Mouse (Mus musculus) embryonic facial prominence, embryonic 15.5 days (tissue): ENCODE measurements around the gene Ctsd. TPM values are rescaled to one million over a fixed set of nuclear protein-coding genes. Genes with fewer than 3 reads are reported as not detected.

Experiments
- ATAC-seq: fragments of 200-750 bp; cut with Nextera tagmentation; 2 replicates; pipeline ENCODE4 v1.8.0; 2017; ENCODE audit warnings: low read depth, moderate TSS enrichment; ENCODE audit not compliant: insufficient number of reproducible peaks, low FRiP score, low TSS enrichment
- H3K27ac ChIP-seq: fragments of 300-500 bp; sonication (generic); replicated peaks from 2 replicates; pipeline ENCODE4 v1.5.1; 2015; ENCODE audit warnings: mild to moderate bottlenecking, inconsistent platforms
- H3K27me3 ChIP-seq: fragments of 300-500 bp; sonication (generic); 2 replicates; pipeline ENCODE4 v1.6.1; 2015; ENCODE audit warnings: inconsistent platforms
- H3K36me3 ChIP-seq: fragments of 300-500 bp; sonication (generic); 2 replicates; pipeline ENCODE4 v1.6.1; 2015; ENCODE audit warnings: mild to moderate bottlenecking, inconsistent platforms
- H3K4me1 ChIP-seq: fragments of 300-500 bp; sonication (generic); 2 replicates; pipeline ENCODE4 v1.6.1; 2015; ENCODE audit warnings: inconsistent platforms
- H3K4me2 ChIP-seq: fragments of 300-500 bp; sonication (generic); replicated peaks from 2 replicates; pipeline ENCODE4 v1.6.1; 2015; ENCODE audit warnings: mild to moderate bottlenecking, inconsistent platforms
- H3K4me3 ChIP-seq: fragments of 300-500 bp; sonication (generic); replicated peaks from 2 replicates; pipeline ENCODE4 v1.5.1; 2015; ENCODE audit warnings: mild to moderate bottlenecking, inconsistent platforms
- H3K9ac ChIP-seq: fragments of 300-500 bp; sonication (generic); 2 replicates; pipeline ENCODE4 v1.6.1; 2015; ENCODE audit warnings: inconsistent platforms
- H3K9me3 ChIP-seq: fragments of 300-500 bp; sonication (generic); replicated peaks from 2 replicates; pipeline ENCODE4 v1.6.1; 2016; ENCODE audit warnings: inconsistent platforms
- WGBS: fragments of 180-500 bp; shearing (Covaris S2); methylation state at CpG from one replicate; pipeline ENCODE4 v1.1.7; 2015; 5-methylcytosine and 5-hydroxymethylcytosine counted together
- polyA plus RNA-seq: library from polyadenylated mRNA; unstranded; fragments of >200 nt; fragmentation: Nextera tagmentation; extraction: Ambion mirVana; gene quantifications from 2 replicates; pipeline ENCODE4 v1.2.1, GENCODE M21; 2015

Ctsd gene
- polyA plus RNA-seq, 1 experiment from 2014 or later: 387 TPM

- Histone ChIP-seq H3K4me1 (peaks cover 26% of the 10 kb centered on the region), H3K36me3 (peaks cover 39% of the 10 kb centered on the region), H3K27ac (peak overlapping the region; percentile 83), H3K27me3 (no peaks in the 10 kb centered on the region), H3K9ac (peak overlapping the region; percentile 73), H3K4me2 (peak overlapping the region; percentile 84), H3K4me3 (peak overlapping the region; percentile 87), H3K9me3 (no peaks in the 10 kb centered on the region)
- 46% methylated on average over 6 of the region's 6 CpGs for WGBS
- ATAC-seq: no peak
These were observed 1.1 kb downstream of the Ctsd start for GRCm38 (mm10) chr7:142386621-142387201.

DNA sequence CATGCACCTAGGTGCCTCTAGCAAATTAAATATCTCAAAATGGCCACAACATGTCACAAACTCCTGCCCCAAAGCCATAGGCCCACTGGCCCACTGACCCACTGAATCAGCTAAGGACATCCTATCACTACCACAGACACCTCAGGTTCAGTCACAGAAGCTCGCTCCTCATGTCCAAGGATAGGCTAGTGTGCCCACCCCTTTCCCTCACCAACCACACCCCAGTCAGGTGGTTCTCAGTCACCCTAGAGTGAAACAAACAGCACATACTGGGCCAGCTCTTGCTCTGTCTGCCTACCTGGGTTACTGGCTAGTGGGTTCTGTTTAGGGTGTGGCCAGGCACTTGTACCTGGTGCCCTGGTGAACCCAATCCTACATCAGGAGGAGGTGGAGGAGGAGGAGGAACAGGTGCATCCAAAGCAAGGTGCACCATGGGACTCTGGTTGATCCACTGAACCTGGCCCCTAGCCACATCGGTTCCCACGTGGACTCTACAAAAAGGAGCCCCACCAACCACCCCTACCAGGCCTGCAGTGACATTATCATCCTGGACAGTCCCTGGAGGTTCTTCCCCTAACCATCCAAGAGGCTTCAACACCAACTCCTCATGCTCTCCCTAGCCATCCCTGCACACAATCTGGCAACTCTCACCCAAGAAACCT lies 2.0 kb downstream of the Ctsd start:
- no peak for ATAC-seq
- Histone ChIP-seq H3K9ac (no peak overlapping the region), H3K4me2 (peak overlapping the region; percentile 84), H3K27ac (no peak overlapping the region), H3K27me3 (no peaks in the 10 kb centered on the region), H3K9me3 (no peaks in the 10 kb centered on the region), H3K4me3 (peak overlapping the region; percentile 87), H3K36me3 (peaks cover 47% of the 10 kb centered on the region), H3K4me1 (peaks cover 26% of the 10 kb centered on the region)
- WGBS: 93% methylated on average over 3 of the region's 3 CpGs

DNA sequence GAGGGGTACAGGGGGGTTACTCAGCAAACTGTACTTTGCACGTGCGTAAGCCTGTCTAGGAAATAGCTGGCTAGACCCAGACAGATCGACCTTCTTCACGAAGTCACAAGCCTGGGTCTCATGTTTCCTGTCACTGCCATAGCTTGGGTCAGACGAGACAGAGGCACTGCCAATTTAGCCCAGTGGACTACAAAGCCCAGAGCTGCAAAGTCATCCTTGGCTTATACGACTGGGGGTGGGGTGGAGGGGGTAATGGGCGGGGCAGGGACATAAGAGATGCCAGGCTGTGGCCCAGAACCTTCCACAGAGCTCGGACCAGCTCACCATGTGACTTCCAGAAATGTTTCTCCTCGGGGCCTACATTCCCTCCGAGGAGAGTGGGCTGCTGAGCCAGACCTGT lies 3.5 kb downstream of the Ctsd start:
- Histone ChIP-seq H3K4me2 (no peak overlapping the region), H3K9ac (no peak overlapping the region), H3K9me3 (no peaks in the 10 kb centered on the region), H3K27me3 (no peaks in the 10 kb centered on the region), H3K4me3 (no peak overlapping the region), H3K36me3 (peaks cover 63% of the 10 kb centered on the region), H3K27ac (no peak overlapping the region), H3K4me1 (peaks cover 26% of the 10 kb centered on the region)
- ATAC-seq: no peak
- WGBS: 78% methylated on average over 10 of the region's 10 CpGs

DNA sequence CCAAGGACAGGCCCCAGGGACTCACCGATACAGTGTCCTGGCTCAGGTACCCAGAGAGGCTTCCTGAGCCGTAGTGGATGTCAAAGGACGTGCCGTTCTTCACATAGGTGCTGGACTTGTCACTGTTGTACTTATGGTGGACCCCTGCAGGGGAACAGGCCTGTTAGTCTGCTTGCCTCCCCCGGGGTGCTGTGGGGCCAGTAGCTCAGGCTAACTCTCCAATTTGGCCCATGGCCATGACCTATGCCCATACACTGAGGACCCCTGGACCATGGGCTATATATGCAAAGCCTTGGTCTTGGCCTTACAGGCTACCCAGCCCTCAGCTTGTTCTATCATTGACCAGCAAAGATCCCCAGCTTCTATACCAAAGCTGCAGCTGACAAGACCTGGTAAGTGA lies 5.3 kb downstream of the Ctsd start, which contains the start of gene Gm49369:
Gene Gm49369, minus strand, starts transcription at position 101 of the 400 bp plus-strand sequence.
- Histone ChIP-seq H3K9ac (no peak within 1 kb of the TSS), H3K36me3 (peaks cover 80% of the 10 kb centered on the region), H3K4me2 (no peak within 1 kb of the TSS), H3K4me3 (no peak within 1 kb of the TSS), H3K27ac (no peak within 1 kb of the TSS), H3K27me3 (no peaks in the 10 kb centered on the region), H3K4me1 (peaks cover 21% of the 10 kb centered on the region), H3K9me3 (no peaks in the 10 kb centered on the region)
- WGBS: 94% methylated on average over 5 of the region's 5 CpGs
- no peak for ATAC-seq

GRCm38 (mm10) chr7:142381175-142381574 lies 6.7 kb downstream of the Ctsd start:
- Histone ChIP-seq H3K27me3 (no peaks in the 10 kb centered on the region), H3K4me1 (peaks cover 10% of the 10 kb centered on the region), H3K4me3 (no peak overlapping the region), H3K9ac (no peak overlapping the region), H3K9me3 (no peaks in the 10 kb centered on the region), H3K27ac (no peak overlapping the region), H3K4me2 (no peak overlapping the region), H3K36me3 (peaks cover 94% of the 10 kb centered on the region)
- no peak for ATAC-seq
- 89% methylated on average over 4 of the region's 4 CpGs for WGBS

DNA sequence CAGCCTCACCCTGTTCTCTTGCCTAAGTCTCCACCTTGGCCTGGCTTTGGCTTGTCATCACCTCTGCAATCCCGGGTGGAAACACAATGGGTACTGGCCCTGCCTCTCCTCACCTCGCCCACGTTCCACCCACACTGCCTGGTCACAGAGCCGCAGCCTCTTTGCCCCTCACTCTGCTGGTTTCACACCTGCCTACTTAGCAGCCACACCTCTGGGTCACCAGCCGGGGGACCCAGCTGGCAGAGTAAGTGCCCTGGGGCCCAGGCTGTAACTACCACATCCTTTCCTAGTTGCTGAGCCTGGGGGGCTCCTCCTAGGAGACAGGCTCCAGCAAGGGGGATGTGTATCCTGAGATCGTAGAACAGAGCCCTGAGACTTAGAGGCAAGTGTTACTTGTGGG lies 8.7 kb downstream of the Ctsd start:
- no peak for ATAC-seq
- Histone ChIP-seq H3K9me3 (no peaks in the 10 kb centered on the region), H3K27ac (no peak overlapping the region), H3K4me1 (peaks cover 11% of the 10 kb centered on the region; the same call in 1 of the 2 replicates), H3K4me3 (no peak overlapping the region), H3K36me3 (peaks cover 84% of the 10 kb centered on the region), H3K4me2 (no peak overlapping the region), H3K27me3 (no peaks in the 10 kb centered on the region), H3K9ac (no peak overlapping the region)
- WGBS: 72% methylated on average over 6 of the region's 6 CpGs

DNA sequence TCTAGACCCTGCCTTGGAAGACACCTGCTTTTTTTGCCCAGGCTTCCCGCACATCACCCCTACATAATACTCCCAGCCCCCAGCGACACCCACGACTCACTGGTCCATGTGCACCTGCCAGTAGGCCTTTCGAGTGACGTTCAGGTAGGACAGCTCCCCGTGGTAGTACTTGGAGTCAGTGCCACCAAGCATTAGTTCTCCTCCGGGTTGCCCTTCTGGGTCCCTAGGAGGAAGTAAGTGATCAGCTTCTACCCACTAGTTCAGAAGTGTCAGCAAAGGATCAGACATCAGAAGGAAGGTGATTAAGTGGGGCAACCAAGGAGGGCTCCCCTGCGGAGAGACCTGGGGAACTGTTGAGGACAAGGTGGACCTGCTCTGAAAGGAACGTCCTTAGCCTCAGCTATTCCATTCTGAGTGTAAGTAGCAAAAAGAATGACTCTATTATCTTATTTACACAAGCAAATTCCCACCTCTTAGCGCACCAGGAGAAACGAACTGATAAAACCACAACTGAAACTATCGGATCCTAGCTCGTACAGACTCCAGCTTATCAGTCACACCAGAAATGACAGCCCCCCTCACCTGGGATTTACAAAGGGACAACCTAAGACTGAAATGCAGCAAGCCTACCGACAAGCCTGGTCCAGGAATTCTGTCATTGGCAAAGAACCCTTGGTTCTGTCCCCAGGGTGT lies 10.5 kb downstream of the Ctsd start:
- WGBS: 91% methylated on average over 14 of the region's 14 CpGs
- H3K4me1 ChIP-seq: peaks cover 28% of the 10 kb centered on the region
- H3K27me3 ChIP-seq: peaks cover 7% of the 10 kb centered on the region; the same call in 1 of the 2 replicates

DNA sequence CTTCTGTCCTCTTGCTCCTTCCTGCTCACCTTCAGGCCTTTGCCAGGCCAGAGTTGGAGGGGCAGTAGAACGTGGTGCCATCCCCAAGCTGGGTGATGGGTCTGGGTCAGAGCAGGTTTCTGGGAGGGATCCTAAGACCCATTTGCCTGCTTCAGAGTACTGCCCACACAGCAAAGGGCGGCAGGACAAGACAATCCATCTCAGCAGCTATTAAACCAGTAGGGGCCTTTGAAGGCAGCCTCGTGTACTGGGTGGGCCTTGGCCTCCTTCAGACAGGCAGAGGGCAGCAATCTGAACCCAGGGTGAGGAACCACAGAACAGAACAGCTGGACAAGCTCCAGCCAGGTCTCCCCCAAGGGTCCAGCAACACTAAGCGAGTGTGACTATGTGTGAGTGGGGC lies 11.7 kb downstream of the Ctsd start:
- ATAC-seq: no peak
- Histone ChIP-seq H3K36me3 (peaks cover 53% of the 10 kb centered on the region), H3K9me3 (no peaks in the 10 kb centered on the region), H3K4me3 (no peak overlapping the region), H3K9ac (no peak overlapping the region), H3K27me3 (peaks cover 20% of the 10 kb centered on the region), H3K4me1 (peaks cover 41% of the 10 kb centered on the region), H3K27ac (no peak overlapping the region), H3K4me2 (no peak overlapping the region)
- 81% methylated on average over 4 of the region's 4 CpGs for WGBS

More for the DNA sequence above, 10.5 kb downstream of the Ctsd start:
- H3K27ac ChIP-seq: no peak overlapping the region
- H3K9ac ChIP-seq: no peak overlapping the region
- H3K9me3 ChIP-seq: no peaks in the 10 kb centered on the region
- H3K36me3 ChIP-seq: peaks cover 66% of the 10 kb centered on the region
- no peak overlapping the region for H3K4me3 ChIP-seq
- no peak overlapping the region for H3K4me2 ChIP-seq
- ATAC-seq: no peak

- 69% methylated on average over 6 of the region's 6 CpGs for WGBS
- H3K36me3 ChIP-seq: peaks cover 45% of the 10 kb centered on the region
- no peak overlapping the region for H3K9ac ChIP-seq
- H3K27me3 ChIP-seq: peaks cover 28% of the 10 kb centered on the region
- H3K4me1 ChIP-seq: peaks cover 43% of the 10 kb centered on the region
- no peaks in the 10 kb centered on the region for H3K9me3 ChIP-seq
- H3K4me2 ChIP-seq: no peak overlapping the region
- no peak overlapping the region for H3K27ac ChIP-seq
- H3K4me3 ChIP-seq: no peak overlapping the region
- ATAC-seq: no peak
These were observed 12.5 kb downstream of the Ctsd start for GRCm38 (mm10) chr7:142375261-142375724.

GRCm38 (mm10) chr7:142374413-142375015 lies 13.3 kb downstream of the Ctsd start:
- H3K27ac ChIP-seq: peak overlapping the region; percentile 25
- H3K4me3 ChIP-seq: no peak overlapping the region
- H3K27me3 ChIP-seq: peaks cover 35% of the 10 kb centered on the region
- no peak overlapping the region for H3K9ac ChIP-seq
- ATAC-seq: no peak
- H3K9me3 ChIP-seq: no peaks in the 10 kb centered on the region
- H3K36me3 ChIP-seq: peaks cover 37% of the 10 kb centered on the region
- no peak overlapping the region for H3K4me2 ChIP-seq
- 83% methylated on average over 5 of the region's 5 CpGs for WGBS
- peaks cover 43% of the 10 kb centered on the region for H3K4me1 ChIP-seq
